Mouse (Mus musculus): ENCODE results near the gene Efna5. TPM values are rescaled to one million over a fixed set of nuclear protein-coding genes. Genes with fewer than 3 reads are reported as not detected.

Gene Efna5
- polyA plus RNA-seq, 1 experiment: not detected

DNA sequence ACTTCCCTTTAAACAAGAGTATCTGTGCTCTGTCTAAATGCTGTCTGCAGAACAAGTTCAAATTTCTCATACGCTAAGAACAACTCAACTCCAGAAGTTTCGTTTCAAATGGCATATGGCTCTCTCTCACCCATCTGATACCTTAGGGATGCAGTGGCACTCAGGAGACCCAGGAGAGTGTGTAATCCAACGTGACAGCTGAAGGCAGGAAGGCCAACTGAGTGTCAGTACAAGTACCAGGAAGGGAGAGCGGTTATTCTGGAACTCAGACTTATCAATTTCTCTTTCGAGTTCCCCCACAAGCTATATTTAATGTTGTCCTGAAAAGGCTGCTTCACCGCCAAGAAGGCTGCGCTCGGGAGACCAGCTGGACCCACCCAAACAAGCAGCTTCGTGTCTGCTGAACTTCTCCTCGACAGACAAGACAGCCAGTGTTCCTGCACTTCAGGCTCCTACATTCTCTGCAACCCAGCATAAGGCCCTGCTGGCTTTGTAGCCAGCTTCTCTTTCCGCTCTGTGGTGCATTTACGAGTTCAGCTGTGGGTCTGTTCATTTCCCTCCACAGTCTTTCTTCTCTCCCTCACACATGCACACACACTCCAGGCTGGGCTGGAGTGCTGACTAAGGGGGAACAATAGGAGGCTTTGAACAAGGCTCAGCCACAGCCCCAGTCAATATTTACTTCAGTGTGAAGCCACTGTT, 18.7 kb downstream of the Efna5 start:
- TF ChIP-seq FLI1 (IDR thresholded peaks at IDR 0.05; ENCODE audit: low read length): no peak
- TF ChIP-seq GATA1 (IDR thresholded peaks at IDR 0.05; ENCODE audit: borderline replicate concordance, low read length): no peak

DNA sequence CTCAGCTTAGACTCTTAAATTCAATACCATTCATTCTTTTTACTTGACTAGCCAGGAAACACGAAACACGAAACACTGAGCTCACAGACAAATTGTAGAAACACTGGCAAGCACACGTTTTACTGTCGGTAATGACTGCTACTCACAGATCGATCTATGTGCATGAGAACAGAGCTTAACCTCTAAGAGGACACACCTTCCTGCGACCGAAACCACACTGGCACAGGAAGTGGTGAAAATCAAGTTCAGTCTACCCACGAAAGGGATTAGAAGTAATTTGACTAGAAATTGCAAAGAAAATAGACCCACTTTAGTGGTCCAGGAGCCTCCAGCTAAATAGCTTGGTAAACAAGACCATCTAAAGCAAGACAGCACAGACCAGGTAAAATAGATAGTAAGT, 23.8 kb downstream of the Efna5 start:
- H3K9me3 ChIP-seq: peaks cover under 1% of the 10 kb centered on the region; the same call in 1 of the 2 replicates
- no peak overlapping the region for H3K4me3 ChIP-seq (replicated peaks)
- TF ChIP-seq GATA1 (IDR thresholded peaks at IDR 0.05; ENCODE audit: borderline replicate concordance, low read length) (no peak), FLI1 (IDR thresholded peaks at IDR 0.05; ENCODE audit: low read length) (no peak)
- no peaks in the 10 kb centered on the region for H3K36me3 ChIP-seq (replicated peaks; ENCODE audit: low read length)
- no peaks in the 10 kb centered on the region for H3K27me3 ChIP-seq (replicated peaks)
- no peaks in the 10 kb centered on the region for H3K4me1 ChIP-seq

More for the DNA sequence above, 18.7 kb downstream of the Efna5 start:
- Histone ChIP-seq H3K4me3 (replicated peaks) (no peak overlapping the region), H3K4me1 (no peaks in the 10 kb centered on the region), H3K27me3 (replicated peaks) (no peaks in the 10 kb centered on the region), H3K36me3 (replicated peaks; ENCODE audit: low read length) (no peaks in the 10 kb centered on the region), H3K9me3 (peaks cover 9% of the 10 kb centered on the region; the same call in 1 of the 2 replicates)

DNA sequence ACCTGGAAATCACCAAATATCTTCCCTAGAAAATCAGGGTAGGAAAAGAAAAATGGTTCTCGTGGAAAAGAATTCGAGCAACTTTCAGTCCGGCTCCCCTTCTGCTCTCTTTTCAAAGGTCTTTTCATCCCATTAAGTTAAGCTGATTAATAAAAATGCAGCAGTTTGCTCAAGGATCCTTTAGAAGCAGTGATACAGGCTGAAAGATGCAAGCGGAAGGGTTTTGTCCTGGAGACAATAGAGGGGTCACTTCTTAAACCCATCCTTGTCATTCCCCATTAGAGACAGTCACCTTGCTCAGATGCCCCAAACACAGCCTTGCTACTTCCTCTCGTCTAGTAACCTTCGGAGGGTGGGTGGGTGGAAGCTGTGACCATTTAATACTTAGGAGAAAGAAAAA, 27.4 kb downstream of the Efna5 start:
- no peaks in the 10 kb centered on the region for H3K4me1 ChIP-seq
- TF ChIP-seq GATA1 (IDR thresholded peaks at IDR 0.05; ENCODE audit: borderline replicate concordance, low read length): no peak
- TF ChIP-seq FLI1 (IDR thresholded peaks at IDR 0.05; ENCODE audit: low read length): no peak
- no peaks in the 10 kb centered on the region for H3K27me3 ChIP-seq (replicated peaks)
- H3K36me3 ChIP-seq (replicated peaks; ENCODE audit: low read length): no peaks in the 10 kb centered on the region
- H3K4me3 ChIP-seq (replicated peaks): no peak overlapping the region
- peaks cover 3% of the 10 kb centered on the region; the same call in 1 of the 2 replicates for H3K9me3 ChIP-seq

DNA sequence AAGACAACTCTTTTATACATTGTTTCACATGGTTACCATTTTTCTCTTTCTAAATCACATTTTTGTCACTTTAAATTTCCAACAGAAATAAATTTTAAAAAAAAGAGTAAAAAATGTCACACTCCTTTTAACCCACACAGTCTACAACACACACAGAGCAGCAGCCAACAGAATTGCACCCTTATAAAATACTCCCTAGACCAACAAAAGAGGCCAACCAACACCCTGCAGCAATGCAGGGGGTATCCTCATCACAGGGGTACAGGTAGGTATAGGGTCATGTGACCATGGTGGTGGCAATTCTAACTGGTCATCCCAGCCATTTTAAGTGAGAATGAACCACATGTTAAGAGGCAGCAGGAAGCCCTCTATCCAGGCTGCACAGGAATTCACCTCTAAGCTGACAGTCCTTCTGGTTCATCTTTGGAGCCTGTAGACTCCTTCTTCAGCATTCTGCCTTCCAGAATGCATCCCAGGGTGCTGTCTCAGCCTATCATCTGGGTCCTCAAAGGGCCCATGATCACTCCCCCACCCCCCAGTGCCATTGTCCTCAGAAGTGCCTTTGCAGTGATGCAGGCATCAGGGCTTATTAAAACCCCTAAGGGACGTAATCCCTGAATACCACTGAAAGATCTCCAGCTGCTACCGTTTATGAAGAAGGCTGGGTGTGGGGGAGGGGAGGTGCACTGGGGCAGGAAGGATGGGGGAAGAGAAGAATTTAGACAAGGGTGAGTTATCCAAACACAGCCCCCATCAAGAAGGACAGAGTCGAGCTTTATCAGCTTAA, 28.1 kb downstream of the Efna5 start:
- H3K4me1 ChIP-seq: no peaks in the 10 kb centered on the region
- no peak for TF ChIP-seq FLI1 (IDR thresholded peaks at IDR 0.05; ENCODE audit: low read length)
- no peak for TF ChIP-seq GATA1 (IDR thresholded peaks at IDR 0.05; ENCODE audit: borderline replicate concordance, low read length)

DNA sequence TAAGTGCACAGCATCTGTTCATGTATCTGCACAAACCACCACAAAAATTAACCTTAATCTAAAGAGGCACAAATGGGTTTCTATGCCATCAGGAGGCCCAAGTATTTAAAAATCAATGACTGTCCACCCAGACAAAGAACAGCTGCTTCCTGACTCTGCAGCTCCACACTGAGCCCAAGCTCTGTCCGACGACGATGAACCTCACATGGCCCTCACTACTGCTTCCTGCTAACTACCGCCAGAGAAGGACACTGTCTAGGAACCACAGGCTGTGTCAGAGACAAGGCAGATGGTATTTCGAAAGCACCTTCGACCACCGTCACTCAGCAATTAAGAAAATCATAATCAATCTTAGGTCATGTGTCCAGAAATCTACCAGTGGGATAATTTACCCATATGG, 29.8 kb downstream of the Efna5 start:
- Histone ChIP-seq H3K4me1 (no peaks in the 10 kb centered on the region), H3K4me3 (replicated peaks) (no peak overlapping the region), H3K36me3 (replicated peaks; ENCODE audit: low read length) (no peaks in the 10 kb centered on the region), H3K9me3 (peaks cover 3% of the 10 kb centered on the region; the same call in 1 of the 2 replicates), H3K27me3 (replicated peaks) (no peaks in the 10 kb centered on the region)
- TF ChIP-seq GATA1 (IDR thresholded peaks at IDR 0.05; ENCODE audit: borderline replicate concordance, low read length) (no peak), FLI1 (IDR thresholded peaks at IDR 0.05; ENCODE audit: low read length) (no peak)

More for the DNA sequence above, 28.1 kb downstream of the Efna5 start:
- peaks cover 3% of the 10 kb centered on the region; the same call in 1 of the 2 replicates for H3K9me3 ChIP-seq
- no peaks in the 10 kb centered on the region for H3K36me3 ChIP-seq (replicated peaks; ENCODE audit: low read length)
- H3K4me3 ChIP-seq (replicated peaks): no peak overlapping the region
- no peaks in the 10 kb centered on the region for H3K27me3 ChIP-seq (replicated peaks)

DNA sequence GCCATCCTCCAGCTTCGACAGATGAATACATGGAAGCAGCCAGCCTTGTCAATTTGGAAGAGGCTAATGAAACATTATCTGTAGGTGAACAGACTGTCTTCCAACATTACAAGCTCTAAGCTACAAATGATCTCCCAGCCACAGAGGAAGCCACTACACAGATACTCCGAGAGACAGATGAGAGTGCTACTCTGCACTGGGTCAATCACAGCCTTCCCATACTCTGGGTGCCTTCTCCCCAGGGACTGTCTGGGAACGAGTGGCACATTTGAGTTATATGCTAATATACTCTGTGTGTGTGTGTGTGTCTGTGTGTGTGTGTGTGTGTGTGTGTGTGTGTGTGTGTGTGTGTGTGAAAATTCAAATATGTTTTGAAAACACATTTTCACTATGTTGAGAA, 30.5 kb downstream of the Efna5 start:
- no peaks in the 10 kb centered on the region for H3K36me3 ChIP-seq (replicated peaks; ENCODE audit: low read length)
- H3K9me3 ChIP-seq: peaks cover 3% of the 10 kb centered on the region; the same call in 1 of the 2 replicates
- TF ChIP-seq FLI1 (IDR thresholded peaks at IDR 0.05; ENCODE audit: low read length) (no peak), GATA1 (IDR thresholded peaks at IDR 0.05; ENCODE audit: borderline replicate concordance, low read length) (no peak)
- no peaks in the 10 kb centered on the region for H3K27me3 ChIP-seq (replicated peaks)
- H3K4me3 ChIP-seq (replicated peaks): no peak overlapping the region
- no peaks in the 10 kb centered on the region for H3K4me1 ChIP-seq

DNA sequence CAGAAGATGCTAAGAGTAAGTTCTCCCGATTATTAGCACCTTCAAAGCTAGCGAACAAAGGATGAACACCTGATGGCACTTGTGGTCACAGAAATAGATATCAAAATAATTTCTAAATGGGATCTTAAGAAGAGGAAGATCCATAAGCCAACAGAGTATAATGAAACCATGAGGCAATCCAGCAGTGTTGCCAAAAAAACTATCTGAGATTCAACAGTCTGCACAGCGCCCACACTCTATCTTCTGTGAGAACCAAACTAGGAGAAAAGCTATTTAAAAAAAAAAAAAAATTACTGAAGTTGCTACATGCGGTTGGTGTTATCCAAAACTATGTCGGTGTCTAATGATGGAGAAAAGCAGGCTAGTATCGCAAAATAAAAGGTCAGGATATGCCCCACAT, 31.4 kb downstream of the Efna5 start:
- Histone ChIP-seq H3K4me1 (no peaks in the 10 kb centered on the region), H3K27me3 (replicated peaks) (no peaks in the 10 kb centered on the region), H3K9me3 (peaks cover 3% of the 10 kb centered on the region; the same call in 1 of the 2 replicates), H3K4me3 (replicated peaks) (no peak overlapping the region), H3K36me3 (replicated peaks; ENCODE audit: low read length) (no peaks in the 10 kb centered on the region)
- TF ChIP-seq FLI1 (IDR thresholded peaks at IDR 0.05; ENCODE audit: low read length): no peak
- TF ChIP-seq GATA1 (IDR thresholded peaks at IDR 0.05; ENCODE audit: borderline replicate concordance, low read length): no peak

DNA sequence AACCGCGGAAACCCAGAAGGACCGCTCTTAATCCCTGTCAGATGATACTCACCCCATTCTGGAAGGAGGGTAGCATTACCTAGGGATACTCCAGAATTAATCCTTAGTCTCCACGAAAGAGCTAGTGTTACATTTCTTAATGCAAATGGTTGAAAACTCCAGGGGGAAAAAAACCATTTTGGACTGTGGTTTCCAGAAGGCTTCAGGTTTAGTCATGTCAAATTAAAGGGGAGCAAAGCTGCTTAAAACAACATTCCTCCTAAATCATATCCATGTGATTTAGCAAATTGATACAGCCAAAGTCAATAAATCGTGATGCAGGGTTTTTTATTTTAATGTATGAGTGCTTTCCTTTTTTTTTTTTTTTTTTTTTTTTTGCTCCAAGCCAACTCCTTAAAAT, 35.5 kb downstream of the Efna5 start:
- Histone ChIP-seq H3K27me3 (replicated peaks) (no peaks in the 10 kb centered on the region), H3K9me3 (peaks cover 8% of the 10 kb centered on the region; the same call in 1 of the 2 replicates), H3K36me3 (replicated peaks; ENCODE audit: low read length) (no peaks in the 10 kb centered on the region), H3K4me1 (no peaks in the 10 kb centered on the region), H3K4me3 (replicated peaks) (no peak overlapping the region)
- TF ChIP-seq FLI1 (IDR thresholded peaks at IDR 0.05; ENCODE audit: low read length): no peak
- TF ChIP-seq GATA1 (IDR thresholded peaks at IDR 0.05; ENCODE audit: borderline replicate concordance, low read length): no peak

DNA sequence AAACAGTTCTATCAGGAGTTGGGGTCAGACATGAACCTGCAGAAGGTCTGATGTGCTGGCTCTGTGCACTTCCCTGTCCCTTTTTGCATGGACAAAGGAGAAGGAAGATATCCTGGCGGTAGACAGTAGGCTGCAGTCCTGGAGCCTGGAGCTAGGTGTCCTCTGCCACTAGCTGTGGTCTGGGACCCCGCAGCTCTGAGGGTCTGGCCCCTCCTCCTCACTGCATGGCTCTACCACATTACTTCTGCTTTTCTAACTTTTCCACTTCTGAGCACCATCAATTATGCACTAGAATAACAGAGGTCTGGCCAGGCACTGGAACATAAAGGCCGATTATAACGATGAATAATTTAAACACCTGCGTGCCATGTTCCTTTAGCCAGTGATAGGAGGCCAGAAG, 36.8 kb downstream of the Efna5 start:
- Histone ChIP-seq H3K27me3 (replicated peaks) (no peaks in the 10 kb centered on the region), H3K9me3 (peaks cover 6% of the 10 kb centered on the region; the same call in 1 of the 2 replicates), H3K4me1 (no peaks in the 10 kb centered on the region), H3K4me3 (replicated peaks) (no peak overlapping the region), H3K36me3 (replicated peaks; ENCODE audit: low read length) (no peaks in the 10 kb centered on the region)
- TF ChIP-seq FLI1 (IDR thresholded peaks at IDR 0.05; ENCODE audit: low read length) (no peak), GATA1 (IDR thresholded peaks at IDR 0.05; ENCODE audit: borderline replicate concordance, low read length) (no peak)

DNA sequence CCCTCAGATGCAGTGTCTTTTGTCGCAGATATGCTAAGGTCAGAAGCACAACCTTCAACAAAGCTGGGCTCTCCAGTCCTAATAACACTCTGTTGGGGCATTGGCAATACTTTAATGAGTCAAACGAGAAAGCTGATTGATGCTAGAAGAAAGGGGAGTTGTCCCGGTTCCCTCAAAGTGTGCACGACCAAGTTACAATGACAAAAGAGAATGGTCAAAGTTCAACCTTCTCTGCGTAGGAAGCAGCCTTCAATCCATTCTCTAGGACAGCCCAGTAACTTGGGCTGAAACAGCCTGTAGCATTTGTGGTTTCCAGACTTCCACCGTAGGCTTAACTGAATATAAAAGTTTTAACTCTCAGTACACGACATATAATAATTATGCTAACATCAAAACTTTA, 43.8 kb downstream of the Efna5 start:
- no peak overlapping the region for H3K4me3 ChIP-seq (replicated peaks)
- no peaks in the 10 kb centered on the region for H3K36me3 ChIP-seq (replicated peaks; ENCODE audit: low read length)
- H3K27me3 ChIP-seq (replicated peaks): no peaks in the 10 kb centered on the region
- TF ChIP-seq FLI1 (IDR thresholded peaks at IDR 0.05; ENCODE audit: low read length): no peak
- no peak for TF ChIP-seq GATA1 (IDR thresholded peaks at IDR 0.05; ENCODE audit: borderline replicate concordance, low read length)
- peaks cover 12% of the 10 kb centered on the region; the same call in 1 of the 2 replicates for H3K9me3 ChIP-seq
- no peaks in the 10 kb centered on the region for H3K4me1 ChIP-seq
